Mouse (Mus musculus): ENCODE measurements at regions not wholly inside any gene's neighbourhood (a gene's known extent, or its start where the extent isn't known, plus 50 kb on each side); places are given as distances from the start of the nearest gene placed in this dataset.
"Not testable (repeated sequence)": the region's sequence is repeated elsewhere in the genome, so short reads cannot be mapped to it uniquely, and the experiment has no call there.

GRCm38 (mm10) chr11:121894801-121895200 is 64.8 kb downstream of the Ptchd3 start:
- H3K4me1 ChIP-seq (ENCODE audit: control insufficient read depth, low read depth, low read length): no peaks in the 10 kb centered on the region
- no peaks in the 10 kb centered on the region for H3K36me3 ChIP-seq (ENCODE audit: control insufficient read depth, insufficient read depth)
- H3K4me2 ChIP-seq (ENCODE audit: low read depth, low read length): no peak overlapping the region
- H3K9ac ChIP-seq (ENCODE audit: low read depth, low read length): no peak overlapping the region
- ATAC-seq (ENCODE audit: low read depth): no peak
- H3K27ac ChIP-seq (ENCODE audit: low read length): no peak overlapping the region
- 76% methylated on average over 4 of the region's 4 CpGs for WGBS (ENCODE audit: insufficient replicate concordance)
- H3K4me3 ChIP-seq (ENCODE audit: low read depth, low read length): no peak overlapping the region
- no peaks in the 10 kb centered on the region for H3K9me3 ChIP-seq (replicated peaks; ENCODE audit: control insufficient read depth, low read length)
- H3K27me3 ChIP-seq (ENCODE audit: control insufficient read depth, insufficient read depth, low read depth, low read length): no peaks in the 10 kb centered on the region

DNA sequence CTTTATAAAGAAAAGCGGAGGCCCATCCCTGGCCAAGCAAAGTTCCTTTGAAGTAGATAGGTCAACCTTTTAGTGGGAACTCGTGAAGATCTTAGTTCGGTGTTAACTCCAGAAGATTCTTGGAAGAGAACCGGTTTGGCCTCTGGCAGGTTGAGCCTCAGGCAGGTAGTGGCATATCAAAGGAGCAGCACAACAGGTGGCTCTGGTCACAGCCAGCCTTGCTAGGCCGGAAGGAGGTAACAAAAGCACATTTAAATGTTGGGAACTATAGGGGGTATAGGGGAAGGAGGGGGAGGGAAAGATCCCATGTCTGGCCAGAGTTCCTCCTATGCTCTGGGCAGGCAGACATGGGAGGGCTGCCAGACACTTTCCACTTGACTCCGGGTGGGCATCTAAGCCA is 74.3 kb downstream of the Ptchd3 start:
- H3K9me3 ChIP-seq (replicated peaks; ENCODE audit: control insufficient read depth, low read length); H3K27me3 ChIP-seq (ENCODE audit: control insufficient read depth, insufficient read depth, low read depth, low read length); H3K4me3 ChIP-seq (ENCODE audit: low read depth, low read length); H3K27ac ChIP-seq (ENCODE audit: low read length); H3K36me3 ChIP-seq (ENCODE audit: control insufficient read depth, insufficient read depth); H3K9ac ChIP-seq (ENCODE audit: low read depth, low read length); ATAC-seq (ENCODE audit: low read depth); H3K4me1 ChIP-seq (ENCODE audit: control insufficient read depth, low read depth, low read length); H3K4me2 ChIP-seq (ENCODE audit: low read depth, low read length): not testable (repeated sequence)
- 68% methylated on average over 6 of the region's 6 CpGs for whole genome bisulfite sequencing (ENCODE audit: insufficient replicate concordance)

DNA sequence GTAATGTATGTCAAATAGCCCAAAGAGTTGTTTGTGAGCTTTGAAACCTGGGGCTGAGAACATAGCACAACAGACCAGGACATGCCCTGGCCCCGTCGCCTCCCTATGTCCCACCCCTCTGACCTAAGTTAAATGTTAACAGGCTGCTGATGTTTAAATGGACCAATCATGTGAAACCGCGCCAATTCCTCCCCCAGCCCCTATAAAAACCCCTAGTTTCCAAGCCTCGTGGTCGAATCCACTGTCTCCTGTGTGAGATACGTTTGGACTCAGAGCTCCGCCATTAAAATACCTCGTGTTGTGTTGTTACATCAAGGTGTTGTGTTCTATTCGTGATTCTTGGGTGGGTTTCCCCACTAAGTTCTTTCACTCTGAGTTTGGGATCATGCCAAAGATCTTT is 94.6 kb downstream of the Ptchd3 start:
- 65% methylated on average over 10 of the region's 10 CpGs for WGBS (ENCODE audit: insufficient replicate concordance)
- not testable (repeated sequence) for H3K4me3 ChIP-seq (ENCODE audit: low read depth, low read length); H3K4me2 ChIP-seq (ENCODE audit: low read depth, low read length)

DNA sequence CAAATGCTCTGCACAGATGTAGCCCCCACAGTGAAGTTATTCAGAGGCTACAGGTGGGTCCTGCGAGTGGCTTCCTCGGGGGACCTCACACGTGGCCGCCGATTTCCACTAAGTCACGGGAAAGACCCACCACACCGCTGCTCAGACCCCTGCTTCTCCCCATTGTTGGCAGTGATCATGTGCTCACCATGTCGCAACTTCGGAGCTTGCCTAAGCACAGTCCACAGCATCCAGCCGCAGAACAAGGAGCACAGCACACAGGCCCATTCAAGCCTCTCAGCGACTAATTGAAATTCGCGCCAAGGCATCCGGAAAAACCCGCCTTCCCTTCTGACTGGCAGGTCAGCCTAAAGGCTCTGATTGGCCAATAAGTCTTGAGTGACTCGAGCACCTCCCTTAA is 95.0 kb downstream of the Ptchd3 start:
- H3K36me3 ChIP-seq (ENCODE audit: control insufficient read depth, insufficient read depth); ATAC-seq (ENCODE audit: low read depth); H3K9me3 ChIP-seq (replicated peaks; ENCODE audit: control insufficient read depth, low read length); H3K4me3 ChIP-seq (ENCODE audit: low read depth, low read length); H3K27me3 ChIP-seq (ENCODE audit: control insufficient read depth, insufficient read depth, low read depth, low read length); H3K9ac ChIP-seq (ENCODE audit: low read depth, low read length); H3K4me1 ChIP-seq (ENCODE audit: control insufficient read depth, low read depth, low read length); H3K4me2 ChIP-seq (ENCODE audit: low read depth, low read length); H3K27ac ChIP-seq (ENCODE audit: low read length): not testable (repeated sequence)
- WGBS (ENCODE audit: insufficient replicate concordance): 50% methylated on average over 15 of the region's 16 CpGs

More for the DNA sequence above, 94.6 kb downstream of the Ptchd3 start:
- H3K9me3 ChIP-seq (replicated peaks; ENCODE audit: control insufficient read depth, low read length); H3K4me1 ChIP-seq (ENCODE audit: control insufficient read depth, low read depth, low read length); H3K27me3 ChIP-seq (ENCODE audit: control insufficient read depth, insufficient read depth, low read depth, low read length); H3K27ac ChIP-seq (ENCODE audit: low read length); ATAC-seq (ENCODE audit: low read depth); H3K36me3 ChIP-seq (ENCODE audit: control insufficient read depth, insufficient read depth); H3K9ac ChIP-seq (ENCODE audit: low read depth, low read length): not testable (repeated sequence)

DNA sequence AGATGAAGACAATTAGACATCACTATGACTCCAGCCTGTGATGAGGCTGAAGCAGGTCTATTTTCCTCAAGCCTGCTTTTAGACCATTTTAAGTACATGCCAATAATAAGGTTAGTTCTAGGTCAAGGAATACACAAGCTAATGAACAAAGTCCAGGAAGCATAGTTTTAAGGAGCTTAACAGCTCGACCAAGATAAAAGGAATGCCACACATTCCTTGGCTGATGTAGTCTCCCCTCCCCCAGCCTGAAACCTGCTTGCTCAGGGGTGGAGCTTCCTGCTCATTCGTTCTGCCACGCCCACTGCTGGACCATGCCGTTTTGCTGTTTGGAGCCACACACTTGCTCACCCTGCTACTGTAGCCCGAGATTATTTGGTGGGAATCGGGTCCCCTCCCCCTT is 121.7 kb downstream of the Ptchd3 start:
- WGBS (ENCODE audit: insufficient replicate concordance): 54% methylated on average over 6 of the region's 6 CpGs

DNA sequence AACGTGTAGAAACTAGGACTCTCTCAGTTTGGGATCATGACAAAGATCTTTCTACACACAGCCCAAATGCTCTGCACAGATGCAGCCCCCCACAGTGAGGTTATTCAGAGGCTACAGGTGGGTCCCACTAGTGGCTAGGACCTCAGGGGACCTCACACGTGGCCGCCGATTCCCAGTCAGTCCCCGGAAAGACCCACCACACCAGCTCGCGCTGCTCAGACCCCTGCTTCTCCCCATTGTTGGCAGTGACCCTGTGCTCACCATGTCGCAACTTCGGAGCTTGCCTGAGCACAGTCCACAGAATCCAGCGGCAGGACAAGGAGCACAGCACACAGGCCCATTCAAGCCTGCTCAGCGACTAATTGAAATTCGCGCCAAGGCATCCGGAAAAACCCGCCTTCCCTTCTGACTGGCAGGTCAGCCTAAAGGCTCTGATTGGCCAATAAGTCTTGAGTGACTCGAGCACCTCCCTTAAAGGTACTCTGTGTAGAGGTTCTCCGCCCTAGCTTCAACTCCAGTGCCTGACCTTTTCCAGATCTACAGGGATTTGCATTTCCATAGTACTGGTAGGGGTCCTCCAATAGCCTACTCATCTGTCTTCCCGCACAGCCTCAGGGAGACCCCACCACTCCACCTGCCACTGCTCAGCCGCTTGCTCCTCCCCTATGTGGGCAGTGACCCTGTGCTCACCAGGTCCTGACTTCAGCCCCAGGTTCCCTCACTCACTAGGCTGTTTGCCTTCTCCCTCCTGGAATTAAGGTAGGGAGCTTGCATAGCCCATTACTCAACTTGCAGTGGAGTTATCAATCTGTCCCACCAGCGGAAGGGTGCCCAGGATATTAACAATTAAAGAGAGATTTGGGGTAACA is 126.6 kb downstream of the Ptchd3 start:
- ATAC-seq (ENCODE audit: low read depth): peak; percentile 47
- WGBS (ENCODE audit: insufficient replicate concordance): 18% methylated on average over 19 of the region's 20 CpGs

More for the DNA sequence above, 121.7 kb downstream of the Ptchd3 start:
- not testable (repeated sequence) for H3K36me3 ChIP-seq (ENCODE audit: control insufficient read depth, insufficient read depth); H3K9ac ChIP-seq (ENCODE audit: low read depth, low read length); H3K27me3 ChIP-seq (ENCODE audit: control insufficient read depth, insufficient read depth, low read depth, low read length); H3K4me3 ChIP-seq (ENCODE audit: low read depth, low read length); H3K4me2 ChIP-seq (ENCODE audit: low read depth, low read length); H3K27ac ChIP-seq (ENCODE audit: low read length); H3K4me1 ChIP-seq (ENCODE audit: control insufficient read depth, low read depth, low read length); ATAC-seq (ENCODE audit: low read depth); H3K9me3 ChIP-seq (replicated peaks; ENCODE audit: control insufficient read depth, low read length)

GRCm38 (mm10) chr11:121958735-121959134 is 128.7 kb downstream of the Ptchd3 start:
- not testable (repeated sequence) for ATAC-seq (ENCODE audit: low read depth); H3K27ac ChIP-seq (ENCODE audit: low read length); H3K4me1 ChIP-seq (ENCODE audit: control insufficient read depth, low read depth, low read length); H3K27me3 ChIP-seq (ENCODE audit: control insufficient read depth, insufficient read depth, low read depth, low read length); H3K9me3 ChIP-seq (replicated peaks; ENCODE audit: control insufficient read depth, low read length); H3K9ac ChIP-seq (ENCODE audit: low read depth, low read length); H3K4me3 ChIP-seq (ENCODE audit: low read depth, low read length); H3K4me2 ChIP-seq (ENCODE audit: low read depth, low read length); H3K36me3 ChIP-seq (ENCODE audit: control insufficient read depth, insufficient read depth)
- WGBS (ENCODE audit: insufficient replicate concordance): 54% methylated on average over 5 of the region's 5 CpGs

More for the DNA sequence above, 126.6 kb downstream of the Ptchd3 start:
- H3K36me3 ChIP-seq (ENCODE audit: control insufficient read depth, insufficient read depth); H3K4me1 ChIP-seq (ENCODE audit: control insufficient read depth, low read depth, low read length); H3K27me3 ChIP-seq (ENCODE audit: control insufficient read depth, insufficient read depth, low read depth, low read length); H3K27ac ChIP-seq (ENCODE audit: low read length); H3K9me3 ChIP-seq (replicated peaks; ENCODE audit: control insufficient read depth, low read length): not testable (repeated sequence)
- H3K4me3 ChIP-seq (ENCODE audit: low read depth, low read length): peak overlapping the region; percentile 58
- peak overlapping the region; percentile 62 for H3K9ac ChIP-seq (ENCODE audit: low read depth, low read length)
- peak overlapping the region; percentile 65 for H3K4me2 ChIP-seq (ENCODE audit: low read depth, low read length)

- H3K4me3 ChIP-seq (ENCODE audit: low read depth, low read length); H3K9me3 ChIP-seq (replicated peaks; ENCODE audit: control insufficient read depth, low read length); H3K27me3 ChIP-seq (ENCODE audit: control insufficient read depth, insufficient read depth, low read depth, low read length); ATAC-seq (ENCODE audit: low read depth); H3K36me3 ChIP-seq (ENCODE audit: control insufficient read depth, insufficient read depth); H3K4me2 ChIP-seq (ENCODE audit: low read depth, low read length); H3K9ac ChIP-seq (ENCODE audit: low read depth, low read length); H3K27ac ChIP-seq (ENCODE audit: low read length); H3K4me1 ChIP-seq (ENCODE audit: control insufficient read depth, low read depth, low read length): not testable (repeated sequence)
Observed at GRCm38 (mm10) chr11:121964111-121964510, 134.1 kb downstream of the Ptchd3 start.

GRCm38 (mm10) chr11:121965911-121966310 is 135.9 kb downstream of the Ptchd3 start:
- H3K9ac ChIP-seq (ENCODE audit: low read depth, low read length): not testable (repeated sequence)

More at GRCm38 (mm10) chr11:121965911-121966310, 135.9 kb downstream of the Ptchd3 start:
- H3K4me1 ChIP-seq (ENCODE audit: control insufficient read depth, low read depth, low read length); H3K4me3 ChIP-seq (ENCODE audit: low read depth, low read length); H3K9me3 ChIP-seq (replicated peaks; ENCODE audit: control insufficient read depth, low read length); H3K27ac ChIP-seq (ENCODE audit: low read length); H3K4me2 ChIP-seq (ENCODE audit: low read depth, low read length); H3K36me3 ChIP-seq (ENCODE audit: control insufficient read depth, insufficient read depth); H3K27me3 ChIP-seq (ENCODE audit: control insufficient read depth, insufficient read depth, low read depth, low read length); ATAC-seq (ENCODE audit: low read depth): not testable (repeated sequence)
- 0% methylated on average over 1 of the region's 1 CpGs for WGBS (ENCODE audit: insufficient replicate concordance)
